Mouse (Mus musculus): ENCODE measurements around the gene Cd3e. TPM values are rescaled to one million over a fixed set of nuclear protein-coding genes. Genes with fewer than 3 reads are reported as not detected.

The Cd3e gene
- total RNA-seq, 2 experiments from 2014 or later: not detected

DNA sequence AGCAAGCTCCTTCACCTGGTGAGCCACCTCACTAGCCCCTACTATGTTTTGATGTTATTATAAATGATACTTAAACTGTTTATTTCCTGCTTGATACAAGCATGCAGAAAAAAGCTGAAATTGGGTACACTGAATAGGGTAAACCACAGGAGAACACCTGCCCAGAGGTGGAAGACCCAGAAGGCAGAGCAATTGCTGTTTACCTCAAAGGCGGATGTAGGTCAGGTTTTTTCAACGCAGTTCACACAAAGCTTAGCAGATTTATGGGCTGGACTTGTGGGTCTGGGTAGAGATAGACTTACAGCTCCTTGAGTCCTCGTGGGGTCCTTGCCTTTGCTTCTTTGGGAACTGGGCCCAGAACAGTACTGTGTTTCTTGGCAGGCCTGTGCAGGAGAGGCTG, 6.4 kb upstream of the Cd3e start:
- no peak for DNase-seq

DNA sequence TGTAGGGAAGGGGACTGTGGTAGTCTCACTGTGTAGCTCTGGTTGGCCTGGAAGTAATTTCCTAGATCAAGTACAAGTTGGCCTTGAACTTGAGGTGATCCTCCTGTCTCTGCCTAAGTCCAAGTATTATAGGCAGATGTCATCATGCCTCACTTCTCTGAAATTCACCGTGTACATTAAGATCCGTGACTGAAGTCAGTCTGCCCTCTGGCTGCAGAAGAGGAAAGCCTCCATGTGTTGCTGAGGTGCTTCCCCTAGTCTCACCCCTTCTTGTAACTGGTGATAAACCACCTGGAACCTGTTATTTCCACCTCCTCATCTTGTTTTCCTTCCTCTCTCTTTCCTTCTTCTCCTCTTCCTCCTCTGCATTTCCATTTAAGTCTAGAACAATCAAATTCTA, 5.5 kb upstream of the Cd3e start:
- DNase-seq: no peak

DNA sequence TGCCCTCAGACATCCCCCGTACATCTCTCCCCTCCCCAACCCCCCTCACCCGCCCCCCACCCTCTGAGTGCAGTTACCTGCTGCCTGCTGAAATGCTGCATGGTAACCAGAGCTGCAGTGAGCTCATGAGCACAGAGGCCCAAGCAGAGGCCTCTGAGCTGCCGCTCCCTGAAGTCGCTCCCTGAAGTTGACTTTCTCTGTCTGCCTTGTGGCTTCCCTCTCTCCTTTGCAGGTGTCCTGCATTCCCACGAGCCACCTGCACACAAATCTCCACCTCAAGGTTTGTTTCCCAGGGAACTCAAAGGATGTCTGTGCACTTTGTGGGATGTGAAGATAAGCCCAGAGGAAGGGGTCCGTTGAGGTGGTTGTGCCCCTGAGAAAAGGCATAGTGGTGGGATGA, 1.9 kb upstream of the Cd3e start:
- no peak for DNase-seq

DNA sequence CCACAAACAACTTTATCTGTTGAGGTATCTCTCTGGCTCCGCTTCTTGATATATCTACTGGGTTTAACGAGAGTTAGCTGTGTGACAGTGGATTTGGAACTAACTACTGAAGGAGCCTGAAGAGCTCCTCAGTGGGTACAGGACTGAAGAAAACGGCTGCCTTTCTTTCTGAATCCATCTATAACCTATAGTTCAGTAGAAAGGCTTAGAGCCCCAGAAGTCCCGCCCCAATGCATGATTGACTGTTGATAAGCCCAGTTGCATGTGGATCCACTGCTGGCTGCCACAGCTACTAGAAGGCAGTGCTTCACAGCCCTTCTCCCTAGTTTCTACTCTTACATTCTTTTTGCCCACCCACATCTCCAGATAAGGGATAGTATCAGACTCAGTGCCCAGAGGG, 1.0 kb upstream of the Cd3e start:
- no peak for DNase-seq

DNA sequence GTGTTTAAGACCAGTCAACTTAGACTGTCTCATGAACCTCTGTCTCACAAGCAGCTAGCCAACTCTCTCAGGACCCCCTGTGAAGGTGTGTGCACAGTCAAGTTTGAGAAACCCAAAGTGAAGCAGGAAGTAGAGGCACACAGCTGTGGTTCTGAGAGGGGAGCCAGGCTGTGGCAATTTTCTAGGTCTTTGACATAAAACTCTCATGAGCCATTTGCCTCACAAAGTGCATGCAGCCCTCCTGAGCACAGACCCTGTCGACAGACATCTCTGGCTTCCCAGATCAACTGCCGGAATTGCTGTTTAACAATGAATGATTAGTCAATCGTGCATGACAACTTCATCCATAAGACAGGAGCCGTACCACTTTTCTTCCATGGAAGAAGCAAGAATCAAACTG, 1.1 kb downstream of the Cd3e start:
- no peak for DNase-seq

DNA sequence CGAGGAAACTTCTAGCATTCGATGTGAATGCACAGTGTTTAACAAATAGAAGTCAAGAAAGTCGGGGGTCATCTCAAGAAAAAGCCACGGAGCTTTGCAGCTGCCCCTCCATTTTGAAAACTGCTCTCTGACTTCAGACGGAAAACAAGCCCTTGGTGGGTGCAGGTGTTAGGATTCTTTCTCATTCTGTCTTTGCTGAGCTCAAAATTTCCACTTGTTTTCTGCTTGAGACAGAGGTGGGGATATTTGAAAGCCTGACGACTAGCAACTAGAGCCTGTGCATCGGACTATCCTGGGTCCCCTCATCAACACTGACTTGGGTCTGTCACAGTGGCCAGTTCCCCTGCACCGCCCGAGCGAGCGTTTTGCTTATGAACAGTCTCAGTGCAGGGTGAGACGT, 2.0 kb downstream of the Cd3e start:
- DNase-seq: no peak

DNA sequence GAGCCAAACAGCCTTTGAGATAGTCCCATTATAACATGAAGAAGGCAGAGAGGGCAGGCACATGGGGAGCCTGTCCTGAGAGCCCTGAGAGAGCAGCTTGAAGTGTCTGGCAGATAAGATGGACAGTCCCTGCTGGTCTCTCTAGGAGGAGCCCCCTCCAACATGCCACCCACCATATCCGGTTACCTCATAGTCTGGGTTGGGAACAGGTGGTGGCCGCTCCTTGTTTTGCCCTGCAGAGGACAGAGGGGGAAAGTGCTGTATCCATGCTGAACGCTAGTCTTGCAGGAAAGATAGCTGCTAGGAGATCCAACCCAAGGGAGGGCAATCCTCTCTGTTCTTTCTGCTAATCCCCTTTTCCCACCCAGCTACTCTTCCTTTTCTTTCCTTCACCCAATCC, 9.2 kb downstream of the Cd3e start:
- no peak for DNase-seq

DNA sequence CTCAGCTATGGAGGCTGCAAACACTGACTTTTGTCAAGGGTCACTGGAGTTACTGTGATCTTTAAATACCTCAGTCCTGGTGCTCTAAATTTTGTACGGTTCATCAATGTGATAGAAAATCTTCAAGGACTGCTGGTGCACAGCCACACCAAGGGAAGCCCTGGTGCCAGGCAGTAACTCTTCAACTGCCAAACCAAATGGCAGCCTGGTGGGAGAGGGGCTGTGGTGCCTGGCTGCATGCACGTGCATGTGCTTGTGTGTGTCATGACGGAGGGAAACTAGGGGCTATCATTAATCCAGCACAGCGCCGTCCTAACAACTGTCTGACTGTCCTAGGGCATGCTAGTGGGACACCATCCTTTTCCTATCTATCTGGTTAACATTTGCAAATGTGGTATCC, 9.7 kb downstream of the Cd3e start:
- DNase-seq: no peak

DNA sequence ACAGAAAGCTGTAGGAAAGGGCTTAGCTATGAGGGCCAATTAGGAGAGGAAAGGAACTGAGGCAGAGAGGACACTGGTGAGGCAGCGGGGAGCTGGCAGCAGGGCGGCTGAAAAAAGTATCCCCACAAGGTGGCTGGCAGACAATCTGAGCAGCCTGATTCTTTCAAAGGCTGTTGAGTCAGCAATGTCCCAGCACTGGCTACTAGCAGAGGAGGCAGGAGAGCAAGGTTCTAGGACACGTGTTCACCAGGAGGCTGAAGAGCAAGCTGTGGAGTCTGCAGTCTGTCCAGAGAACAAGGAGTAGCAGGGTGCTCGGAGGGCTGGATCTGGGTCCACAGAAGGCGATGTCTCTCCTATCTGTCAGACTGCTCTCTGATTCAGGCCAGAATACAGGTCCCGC, 10.3 kb downstream of the Cd3e start:
- no peak for DNase-seq

DNA sequence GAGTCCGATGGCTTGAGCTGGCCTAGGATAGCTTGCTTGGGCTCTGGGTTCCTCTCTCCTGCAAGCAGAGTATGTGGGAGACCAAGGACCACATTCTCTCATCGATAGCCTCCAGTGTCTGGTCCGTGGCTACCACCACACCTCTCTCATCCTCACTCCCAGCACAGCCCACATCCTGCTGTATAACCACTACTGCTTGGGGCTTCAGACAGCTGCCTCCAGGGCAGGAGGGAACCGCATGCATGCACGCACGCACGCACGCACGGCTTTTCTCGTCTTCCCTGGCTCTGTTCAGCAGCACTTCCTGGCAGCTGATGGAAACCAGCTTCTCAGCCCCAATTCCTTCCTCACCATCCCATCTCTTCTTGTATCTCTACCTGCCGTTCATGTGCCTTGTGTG, 11.3 kb downstream of the Cd3e start:
- no peak for DNase-seq

DNA sequence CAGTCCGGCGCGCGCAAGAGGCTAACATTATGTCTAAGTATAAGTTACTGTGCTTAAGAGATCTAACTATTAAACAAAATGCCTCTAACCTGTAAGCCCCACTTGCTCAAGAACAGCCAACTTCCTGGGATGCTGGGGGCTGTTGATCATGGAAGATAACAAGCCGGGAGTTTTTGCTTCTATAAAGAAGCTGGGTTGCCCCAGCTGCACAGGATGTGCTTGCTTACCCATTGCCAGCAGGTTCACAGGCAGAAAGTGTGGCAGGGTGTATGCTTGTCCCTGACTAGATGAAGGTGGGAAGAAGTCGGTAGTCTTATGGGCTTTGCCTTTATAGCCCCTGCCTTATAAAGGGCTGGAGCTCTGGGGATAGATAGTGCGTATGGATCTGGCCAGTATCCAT, 12.8 kb downstream of the Cd3e start:
- DNase-seq: no peak

DNA sequence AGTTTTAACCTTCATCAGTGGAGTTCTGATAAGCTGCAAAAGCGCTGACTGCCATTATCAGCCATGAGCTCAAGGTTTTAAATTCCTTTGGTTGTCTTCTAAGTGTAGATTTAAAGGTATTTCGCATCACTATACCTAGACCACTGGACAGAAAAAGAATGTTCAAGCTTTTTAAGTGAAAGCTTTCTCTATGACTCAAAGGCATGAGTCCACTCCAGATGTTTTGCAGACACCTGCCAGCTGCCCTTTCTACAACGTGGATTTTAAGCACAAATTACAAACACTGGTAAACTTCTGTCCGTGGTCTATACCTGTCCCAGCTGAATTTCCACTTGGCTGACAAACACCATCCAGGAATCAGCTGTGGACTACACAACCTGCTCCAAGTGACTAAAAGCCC, 14.5 kb downstream of the Cd3e start:
- no peak for DNase-seq

DNA sequence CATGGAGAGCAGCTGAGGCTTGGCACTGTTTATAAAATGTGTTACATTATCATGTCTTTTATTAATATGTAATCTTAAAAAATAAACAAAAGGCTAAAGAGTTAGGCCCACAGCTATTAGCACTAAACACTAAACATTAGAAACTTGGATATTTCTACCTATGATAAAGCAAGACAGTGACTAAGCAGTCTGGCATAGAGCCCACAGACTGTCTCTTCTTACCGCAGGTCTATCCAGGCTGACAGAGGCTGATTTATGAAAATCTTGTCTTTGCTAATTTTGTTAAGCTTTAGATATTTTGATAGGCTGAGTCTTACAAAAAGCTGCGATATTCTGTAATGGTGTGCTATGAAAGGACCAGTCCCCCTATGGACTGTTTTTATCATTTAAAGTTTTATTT, 16.2 kb downstream of the Cd3e start:
- DNase-seq: no peak

DNA sequence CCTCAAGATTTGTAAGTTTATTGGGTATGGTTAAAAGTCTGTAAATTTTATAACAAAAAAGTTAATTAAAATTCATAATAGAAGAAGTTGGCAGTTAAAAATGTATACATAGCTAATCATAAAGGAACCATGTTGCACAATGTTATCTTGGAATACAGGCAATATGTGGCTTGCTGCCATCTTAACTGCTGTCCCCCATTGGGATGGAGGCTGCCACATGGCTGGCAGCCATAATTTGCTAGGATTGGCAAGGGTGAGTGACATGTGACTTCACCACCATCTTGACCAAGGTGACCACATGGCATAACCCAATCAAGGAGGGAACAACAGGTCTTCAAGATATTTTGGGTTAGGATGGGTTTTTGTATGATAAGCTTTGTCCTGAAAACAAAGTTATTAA, 17.2 kb downstream of the Cd3e start:
- no peak for DNase-seq

DNA sequence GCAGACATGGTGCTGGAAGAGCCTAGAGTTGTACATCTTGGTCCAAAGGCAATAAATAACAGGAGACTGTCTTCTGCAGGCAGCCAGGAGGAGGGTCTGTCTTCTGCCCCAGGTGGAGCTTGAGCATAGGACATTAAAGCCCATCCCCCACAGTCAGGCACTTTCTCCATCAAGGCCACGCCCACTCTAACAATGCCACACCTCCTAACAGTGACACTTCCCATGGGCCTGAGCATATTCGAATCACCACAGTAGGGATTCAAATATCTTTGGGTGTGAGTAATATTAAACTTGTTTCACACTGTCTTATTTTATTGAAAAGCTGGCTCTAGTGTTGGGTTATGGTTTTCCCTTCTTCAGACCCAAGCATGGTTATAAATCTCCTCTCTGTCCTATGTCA, 17.6 kb downstream of the Cd3e start:
- no peak for DNase-seq

DNA sequence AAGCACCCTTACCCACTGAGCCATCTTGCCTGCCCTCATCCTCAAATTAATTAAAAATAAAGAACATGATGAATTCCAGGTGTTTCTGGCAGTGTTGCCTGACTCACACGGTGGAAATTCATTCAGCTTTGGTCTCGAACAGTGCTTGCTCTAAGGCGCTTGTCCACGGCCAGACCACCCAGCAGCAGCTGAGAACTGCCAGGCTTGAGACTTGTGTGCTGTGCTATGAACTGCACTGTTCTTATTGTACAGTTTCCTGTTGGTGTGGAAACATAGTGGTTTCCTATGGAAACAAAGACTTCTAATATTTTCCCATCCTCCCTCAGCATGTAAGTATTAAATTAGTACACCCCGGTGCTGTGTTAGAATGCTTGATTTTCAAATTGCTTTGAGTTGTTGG, 22.5 kb downstream of the Cd3e start:
- no peak for DNase-seq

DNA sequence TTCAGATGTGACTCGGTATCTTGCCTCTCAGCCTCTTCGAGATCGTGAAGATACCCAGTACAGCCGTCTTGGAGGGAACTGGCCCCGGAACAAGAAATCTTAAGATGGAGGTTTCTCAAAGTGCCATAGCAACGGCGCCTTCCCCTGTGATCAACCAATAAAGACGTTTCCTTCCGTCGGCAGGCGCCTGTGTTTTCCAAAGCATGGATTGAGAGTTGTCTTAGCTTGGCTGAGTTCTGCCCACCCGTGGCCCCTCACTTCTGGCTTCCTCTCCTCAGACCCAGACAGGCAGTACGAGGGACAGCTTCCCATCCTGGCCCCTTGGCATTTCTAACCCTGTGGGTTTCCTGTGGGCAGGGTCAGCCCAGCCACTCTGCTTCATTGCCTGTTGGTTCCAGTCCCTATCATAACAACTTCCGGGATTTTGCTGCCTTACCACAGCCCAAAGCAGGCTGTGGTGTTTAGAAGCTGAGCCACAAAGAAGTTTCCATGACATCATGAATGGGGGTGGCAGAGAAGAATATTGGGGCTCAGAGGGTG, 23.1 kb downstream of the Cd3e start:
- no peak for DNase-seq

DNA sequence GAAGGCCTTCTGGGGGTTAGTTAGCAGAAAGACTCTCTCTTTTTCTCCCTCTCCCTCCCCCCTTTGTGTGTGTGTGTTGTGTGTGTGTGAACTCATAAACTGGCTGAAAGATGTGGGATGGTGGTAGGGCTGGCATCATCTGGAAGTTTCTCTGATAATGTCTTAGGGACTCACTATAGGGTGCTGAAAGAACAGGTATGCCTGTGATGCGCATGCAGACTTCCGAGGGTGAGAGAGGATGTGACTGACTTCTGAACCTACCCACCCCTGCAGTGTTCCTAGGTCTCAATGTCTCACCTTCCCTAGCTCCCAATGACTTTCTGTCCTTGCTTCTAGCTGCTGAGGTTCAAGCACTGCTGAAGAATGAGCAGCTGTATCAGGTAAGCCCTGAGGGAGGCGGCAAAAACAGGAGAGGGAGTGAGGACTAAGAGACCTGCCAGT, 23.7 kb downstream of the Cd3e start:
- no peak for DNase-seq

DNA sequence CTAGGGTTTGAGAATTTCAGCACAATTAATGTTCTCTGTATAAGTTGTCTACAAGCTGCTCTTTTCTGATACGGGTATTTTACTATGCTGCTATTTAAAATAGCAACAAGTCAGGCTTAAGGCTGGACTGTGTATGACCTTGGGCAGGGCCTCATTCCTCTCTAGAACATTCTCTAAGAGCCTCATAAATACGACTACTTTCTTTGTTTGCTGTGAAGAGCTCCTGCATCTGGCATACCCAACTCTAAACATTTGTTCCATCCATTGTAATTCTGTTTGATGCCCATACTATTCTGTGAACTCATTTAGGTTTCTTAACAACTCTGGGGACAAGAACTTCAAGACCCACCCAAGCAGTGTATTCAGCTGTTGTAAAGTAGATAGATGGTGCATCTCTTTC, 26.4 kb downstream of the Cd3e start:
- DNase-seq: no peak

DNA sequence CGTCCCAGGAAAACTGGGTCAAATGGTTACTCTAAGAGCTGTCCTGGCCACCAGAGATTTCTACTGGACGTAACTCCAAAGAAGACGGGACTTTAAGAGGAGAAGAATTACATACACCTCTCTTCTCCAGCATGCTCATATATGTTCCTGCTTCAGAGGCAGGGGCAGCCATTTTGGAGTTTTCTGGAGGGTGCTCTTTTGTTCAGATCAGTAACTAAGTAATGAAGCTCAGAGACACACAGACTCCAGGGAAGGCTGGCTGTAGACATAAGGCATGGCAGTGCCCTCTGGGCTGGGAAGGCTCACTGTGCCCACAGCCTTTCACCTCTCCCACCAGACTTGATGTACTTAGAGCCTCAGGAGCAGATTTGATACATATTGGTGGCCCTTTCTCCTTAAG, 26.9 kb downstream of the Cd3e start:
- no peak for DNase-seq

DNA sequence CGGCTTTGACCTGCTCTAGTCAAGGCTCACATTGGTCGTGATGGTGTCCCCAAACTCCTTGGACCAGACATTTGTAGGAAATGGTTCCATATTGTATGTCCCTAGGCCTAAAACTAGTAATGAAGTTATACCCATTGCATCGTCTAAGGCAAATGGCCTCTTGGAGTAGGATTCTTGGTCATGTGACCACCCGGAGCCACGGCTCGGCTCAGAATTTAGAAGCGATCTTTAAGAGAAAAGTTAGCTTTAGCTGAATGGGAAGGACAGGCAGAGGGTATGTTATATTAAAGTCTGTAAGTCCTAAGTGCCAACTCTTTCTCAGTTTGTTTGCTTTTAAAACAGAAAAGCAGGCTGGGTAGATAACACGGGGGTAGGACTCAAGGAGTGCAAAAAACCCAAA, 27.3 kb downstream of the Cd3e start:
- no peak for DNase-seq

DNA sequence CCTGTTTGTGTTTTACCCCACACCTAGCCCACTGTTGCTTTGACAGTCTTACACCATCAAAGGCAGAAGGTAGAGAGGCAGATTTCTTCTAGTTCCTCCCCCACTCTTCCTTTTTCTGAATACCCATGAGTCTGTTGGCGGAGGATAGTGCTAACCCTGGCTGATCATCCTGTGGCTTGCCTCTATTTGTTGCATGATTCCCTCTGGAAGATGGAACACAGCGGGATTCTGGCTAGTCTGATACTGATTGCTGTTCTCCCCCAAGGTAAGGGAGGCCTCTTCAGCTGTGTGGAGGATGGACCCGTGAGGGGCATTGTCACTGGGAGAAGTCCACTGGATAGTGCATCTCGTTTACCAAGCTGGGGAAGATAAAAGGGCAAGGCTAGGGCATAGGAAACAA, 27.8 kb downstream of the Cd3e start, which contains the start of gene Cd3d:
Gene Cd3d (plus strand): TSS at position 111 of the 400 bp plus-strand sequence.
- DNase-seq: no peak

DNA sequence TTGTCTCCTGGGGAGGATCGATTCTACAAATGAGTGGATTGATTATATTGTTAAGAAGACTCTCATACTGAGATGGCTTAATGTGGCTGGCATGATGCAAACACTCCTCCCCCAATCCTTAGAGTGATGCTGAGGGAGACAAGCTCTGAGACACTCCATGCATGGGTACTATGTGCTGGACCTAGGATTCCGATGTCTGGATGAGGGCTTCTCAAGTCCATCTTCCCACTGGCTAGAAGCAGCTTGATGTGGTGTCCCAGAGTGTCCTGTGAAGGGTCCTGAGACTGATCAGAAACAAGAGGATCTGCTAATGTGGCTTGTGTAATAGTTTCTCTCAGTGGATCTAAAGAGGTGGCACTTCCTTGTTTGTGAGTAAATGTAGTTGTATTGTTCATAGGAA, 28.3 kb downstream of the Cd3e start:
- DNase-seq: no peak

DNA sequence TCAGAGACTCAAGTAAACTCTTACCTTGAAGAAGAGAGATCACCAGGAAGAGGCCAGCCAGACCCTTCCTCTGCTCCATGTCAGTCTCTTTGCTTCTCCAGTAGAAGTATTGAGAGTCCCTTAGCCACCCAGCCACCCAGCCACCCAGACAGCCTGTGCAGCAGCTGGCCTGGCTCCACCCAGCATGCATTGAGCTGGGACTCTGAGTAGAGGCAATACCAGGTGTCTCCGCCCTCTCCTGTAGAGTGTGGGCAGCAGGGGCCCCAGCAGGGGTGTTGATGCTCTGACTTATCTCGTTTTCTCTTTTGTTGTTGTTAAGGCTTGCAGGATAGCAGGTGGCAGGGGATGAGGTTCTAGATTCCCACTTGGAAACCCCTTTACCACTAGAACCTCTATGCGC, 29.2 kb downstream of the Cd3e start, which contains the start of gene Cd3g:
Gene Cd3g (minus strand): TSS at position 190 of the 400 bp plus-strand sequence.
- no peak for DNase-seq

DNA sequence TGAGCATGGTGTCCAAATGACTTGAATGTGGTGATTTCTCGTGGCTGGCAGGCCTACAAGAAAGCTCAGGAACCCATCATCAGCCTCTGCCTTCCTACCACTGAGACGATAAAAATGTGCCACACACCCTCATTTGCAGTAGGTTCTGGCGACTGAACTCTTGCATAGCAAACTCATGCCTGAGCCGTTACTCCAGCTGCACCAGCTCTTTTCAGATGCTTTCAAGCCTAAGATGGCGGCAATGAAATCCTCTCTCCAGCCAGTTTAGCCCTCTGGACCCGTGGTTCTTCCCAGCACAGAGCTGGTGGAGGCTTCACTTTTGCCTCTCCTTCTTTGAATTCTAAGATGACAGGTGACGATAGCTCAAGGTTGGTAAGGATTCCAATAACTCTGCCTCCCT, 29.6 kb downstream of the Cd3e start:
- no peak for DNase-seq

Measured in gastrocnemius, postnatal 10 days (tissue).